Mouse (Mus musculus) R1 (cell line): ENCODE results near the gene Ifitm10.

Source experiments
- DNase-seq: peaks from one replicate; pipeline ENCODE4 v3.0.0-alpha.2; 2018; ENCODE audit warnings: low read depth, low spot score

The Ifitm10 gene

DNA sequence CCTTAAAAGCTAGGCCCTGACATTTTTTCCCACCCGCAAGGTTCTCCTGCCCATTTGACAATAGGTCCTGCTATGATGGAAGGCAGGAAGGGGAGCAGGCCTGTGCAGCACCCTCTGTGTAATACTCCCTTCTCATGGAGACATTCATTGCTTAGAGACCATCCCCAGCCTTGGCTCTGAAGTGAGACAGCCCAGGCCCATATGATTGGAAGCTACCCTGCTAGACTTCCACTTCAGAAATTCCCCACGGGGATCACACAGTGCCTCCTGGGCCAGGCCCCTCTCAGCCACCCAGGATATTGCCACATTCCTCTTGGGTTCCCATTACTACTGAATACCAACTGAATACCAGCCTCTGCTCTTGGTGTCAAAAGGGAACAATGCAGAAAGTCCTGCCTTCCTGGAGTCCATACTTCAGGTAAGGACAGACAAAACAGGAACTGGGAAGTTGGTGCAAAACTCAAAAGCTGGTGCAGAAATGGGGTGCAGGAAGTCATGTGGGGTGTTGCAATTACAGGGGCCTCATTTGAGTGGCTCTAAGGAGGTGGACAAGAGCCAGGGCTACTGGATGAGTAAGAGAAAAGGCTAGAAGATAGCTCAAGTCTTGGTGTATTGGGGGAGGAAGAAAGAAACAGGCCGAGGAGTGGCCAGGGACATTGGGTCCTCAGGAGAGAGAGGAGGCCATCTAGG lies 16.6 kb upstream of the Ifitm10 start:
- no peak for DNase-seq

DNA sequence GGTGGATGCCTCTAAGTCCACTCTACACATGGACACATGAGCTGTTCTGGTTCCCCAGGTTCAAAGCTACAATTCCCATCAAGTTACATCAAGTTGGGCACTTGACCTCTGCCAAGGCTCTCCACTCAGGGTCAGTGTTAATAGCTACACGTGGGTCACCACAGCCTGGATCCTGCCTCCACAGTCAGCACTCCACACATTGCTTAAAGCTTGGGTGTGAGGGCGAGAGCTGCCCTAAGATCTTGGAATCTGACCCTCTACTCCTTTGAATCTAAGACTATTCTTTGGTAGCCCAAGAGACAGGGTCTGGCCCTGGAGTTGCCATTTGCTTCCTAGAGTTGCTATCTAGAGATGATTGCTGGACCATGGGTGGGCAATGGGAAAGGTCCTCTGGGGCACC lies 15.2 kb upstream of the Ifitm10 start:
- DNase-seq, result no peak

DNA sequence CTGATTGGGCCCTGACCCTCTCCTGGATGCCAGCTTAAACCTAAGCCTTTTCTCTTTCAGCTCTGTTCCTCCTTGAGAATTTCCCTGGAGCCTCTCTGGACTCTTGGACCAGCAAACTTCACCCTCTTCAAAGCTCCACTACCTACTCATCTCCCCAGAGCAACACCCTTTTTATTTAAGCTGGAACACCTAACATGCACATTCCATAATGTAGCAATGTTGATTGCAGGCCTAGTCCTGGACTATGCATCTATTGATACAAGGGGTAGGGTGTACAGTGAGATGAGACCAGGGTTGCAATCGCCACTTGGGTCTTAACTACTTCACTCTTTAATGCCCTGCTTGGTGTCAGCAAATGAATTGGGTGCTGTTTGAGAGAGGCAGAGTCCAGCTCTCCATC lies 14.6 kb upstream of the Ifitm10 start:
- no peak for DNase-seq

DNA sequence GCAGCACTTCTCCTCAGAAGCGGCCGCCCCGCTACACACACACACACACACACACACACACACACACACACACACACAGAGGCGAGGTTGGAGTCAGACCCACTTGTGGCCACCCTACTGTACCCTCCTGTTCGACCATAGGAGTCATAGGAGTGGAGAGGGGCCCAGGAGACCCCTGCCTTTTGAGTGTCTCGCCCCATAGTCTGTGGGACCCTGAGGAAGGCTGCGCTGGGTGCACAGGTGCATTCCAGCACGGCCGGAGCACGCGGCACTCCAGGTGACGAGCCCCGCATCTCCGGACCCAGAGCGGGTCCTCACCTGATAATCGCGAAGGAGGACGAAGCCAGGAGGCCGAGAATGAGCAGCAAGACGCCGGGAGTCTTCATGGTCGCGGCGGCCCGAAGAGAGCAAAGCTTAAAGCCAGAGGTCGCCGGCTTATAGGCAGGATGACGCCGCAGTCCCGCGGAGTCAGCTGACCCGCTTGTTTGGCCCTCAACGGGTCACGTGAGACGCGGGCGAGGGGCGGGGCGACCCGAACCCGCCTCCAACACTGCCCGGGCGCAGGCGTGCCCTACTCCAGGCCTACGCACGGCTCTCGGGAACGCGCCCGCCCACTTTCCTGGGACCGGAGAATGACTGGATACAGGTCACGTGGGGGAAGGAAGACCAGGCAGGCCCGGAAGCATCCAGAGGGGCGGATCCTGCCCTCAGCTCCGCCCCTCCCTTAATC lies 14.0 kb upstream of the Ifitm10 start, which contains the start of gene Ctsd:
Ctsd (minus strand) TSS at position 620 of the 730 bp plus-strand sequence.
- DNase-seq, result peak; percentile 98

DNA sequence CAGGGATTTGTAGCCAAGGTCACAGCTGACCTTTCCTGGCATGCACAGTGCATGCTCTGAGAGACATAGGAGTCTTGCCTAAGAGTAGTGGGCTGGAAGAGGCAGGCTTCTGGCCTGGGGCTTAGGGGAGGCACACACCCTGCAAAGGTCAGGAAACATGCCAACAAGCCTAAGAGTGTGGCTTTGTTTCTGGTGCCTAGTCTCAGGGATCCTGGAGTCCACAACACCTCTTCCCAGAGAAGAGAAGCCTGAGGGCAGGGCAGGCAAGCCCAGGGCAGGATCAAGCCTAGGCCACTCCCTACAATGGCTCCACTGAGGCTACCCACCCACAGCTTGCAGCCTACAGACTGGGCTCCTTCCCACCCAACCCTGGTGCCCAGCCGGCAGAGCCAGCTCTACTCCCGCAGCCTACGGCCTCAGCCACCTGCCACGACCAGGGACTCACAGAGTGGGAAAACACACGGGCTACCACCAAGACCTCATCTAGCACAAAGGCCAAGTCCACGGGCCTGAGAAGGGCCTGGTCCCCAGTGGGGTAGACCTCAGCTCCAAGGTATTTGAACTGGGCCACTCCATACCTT lies 13.2 kb upstream of the Ifitm10 start:
- DNase-seq, result peak; percentile 31

DNA sequence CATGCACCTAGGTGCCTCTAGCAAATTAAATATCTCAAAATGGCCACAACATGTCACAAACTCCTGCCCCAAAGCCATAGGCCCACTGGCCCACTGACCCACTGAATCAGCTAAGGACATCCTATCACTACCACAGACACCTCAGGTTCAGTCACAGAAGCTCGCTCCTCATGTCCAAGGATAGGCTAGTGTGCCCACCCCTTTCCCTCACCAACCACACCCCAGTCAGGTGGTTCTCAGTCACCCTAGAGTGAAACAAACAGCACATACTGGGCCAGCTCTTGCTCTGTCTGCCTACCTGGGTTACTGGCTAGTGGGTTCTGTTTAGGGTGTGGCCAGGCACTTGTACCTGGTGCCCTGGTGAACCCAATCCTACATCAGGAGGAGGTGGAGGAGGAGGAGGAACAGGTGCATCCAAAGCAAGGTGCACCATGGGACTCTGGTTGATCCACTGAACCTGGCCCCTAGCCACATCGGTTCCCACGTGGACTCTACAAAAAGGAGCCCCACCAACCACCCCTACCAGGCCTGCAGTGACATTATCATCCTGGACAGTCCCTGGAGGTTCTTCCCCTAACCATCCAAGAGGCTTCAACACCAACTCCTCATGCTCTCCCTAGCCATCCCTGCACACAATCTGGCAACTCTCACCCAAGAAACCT lies 12.3 kb upstream of the Ifitm10 start:
- DNase-seq, result no peak

DNA sequence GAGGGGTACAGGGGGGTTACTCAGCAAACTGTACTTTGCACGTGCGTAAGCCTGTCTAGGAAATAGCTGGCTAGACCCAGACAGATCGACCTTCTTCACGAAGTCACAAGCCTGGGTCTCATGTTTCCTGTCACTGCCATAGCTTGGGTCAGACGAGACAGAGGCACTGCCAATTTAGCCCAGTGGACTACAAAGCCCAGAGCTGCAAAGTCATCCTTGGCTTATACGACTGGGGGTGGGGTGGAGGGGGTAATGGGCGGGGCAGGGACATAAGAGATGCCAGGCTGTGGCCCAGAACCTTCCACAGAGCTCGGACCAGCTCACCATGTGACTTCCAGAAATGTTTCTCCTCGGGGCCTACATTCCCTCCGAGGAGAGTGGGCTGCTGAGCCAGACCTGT lies 10.8 kb upstream of the Ifitm10 start:
- no peak for DNase-seq

DNA sequence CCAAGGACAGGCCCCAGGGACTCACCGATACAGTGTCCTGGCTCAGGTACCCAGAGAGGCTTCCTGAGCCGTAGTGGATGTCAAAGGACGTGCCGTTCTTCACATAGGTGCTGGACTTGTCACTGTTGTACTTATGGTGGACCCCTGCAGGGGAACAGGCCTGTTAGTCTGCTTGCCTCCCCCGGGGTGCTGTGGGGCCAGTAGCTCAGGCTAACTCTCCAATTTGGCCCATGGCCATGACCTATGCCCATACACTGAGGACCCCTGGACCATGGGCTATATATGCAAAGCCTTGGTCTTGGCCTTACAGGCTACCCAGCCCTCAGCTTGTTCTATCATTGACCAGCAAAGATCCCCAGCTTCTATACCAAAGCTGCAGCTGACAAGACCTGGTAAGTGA lies 9.0 kb upstream of the Ifitm10 start, which contains the start of gene Gm49369:
Gm49369 (minus strand) TSS at position 101 of the 400 bp plus-strand sequence.
- no peak for DNase-seq

DNA sequence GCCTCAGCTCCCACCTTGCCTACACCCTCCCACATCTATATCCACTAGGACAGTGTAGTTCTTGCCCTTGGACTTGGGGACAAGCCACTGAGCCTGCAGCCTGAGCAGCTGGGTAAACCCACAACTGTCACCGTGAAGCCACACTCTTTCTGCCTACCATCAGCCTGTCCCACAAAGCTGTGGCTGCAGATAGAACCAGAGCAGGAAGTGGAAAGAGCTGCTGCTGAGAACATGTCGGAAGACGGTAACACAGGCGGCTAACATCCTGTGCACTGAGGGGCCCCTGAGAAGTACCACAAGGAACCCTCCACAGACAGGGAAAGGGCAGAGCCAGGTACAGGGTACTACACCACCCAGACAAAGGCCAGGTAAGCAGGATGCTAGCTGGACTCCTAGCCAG lies 7.6 kb upstream of the Ifitm10 start:
- DNase-seq, result no peak

DNA sequence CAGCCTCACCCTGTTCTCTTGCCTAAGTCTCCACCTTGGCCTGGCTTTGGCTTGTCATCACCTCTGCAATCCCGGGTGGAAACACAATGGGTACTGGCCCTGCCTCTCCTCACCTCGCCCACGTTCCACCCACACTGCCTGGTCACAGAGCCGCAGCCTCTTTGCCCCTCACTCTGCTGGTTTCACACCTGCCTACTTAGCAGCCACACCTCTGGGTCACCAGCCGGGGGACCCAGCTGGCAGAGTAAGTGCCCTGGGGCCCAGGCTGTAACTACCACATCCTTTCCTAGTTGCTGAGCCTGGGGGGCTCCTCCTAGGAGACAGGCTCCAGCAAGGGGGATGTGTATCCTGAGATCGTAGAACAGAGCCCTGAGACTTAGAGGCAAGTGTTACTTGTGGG lies 5.6 kb upstream of the Ifitm10 start:
- DNase-seq, result no peak

DNA sequence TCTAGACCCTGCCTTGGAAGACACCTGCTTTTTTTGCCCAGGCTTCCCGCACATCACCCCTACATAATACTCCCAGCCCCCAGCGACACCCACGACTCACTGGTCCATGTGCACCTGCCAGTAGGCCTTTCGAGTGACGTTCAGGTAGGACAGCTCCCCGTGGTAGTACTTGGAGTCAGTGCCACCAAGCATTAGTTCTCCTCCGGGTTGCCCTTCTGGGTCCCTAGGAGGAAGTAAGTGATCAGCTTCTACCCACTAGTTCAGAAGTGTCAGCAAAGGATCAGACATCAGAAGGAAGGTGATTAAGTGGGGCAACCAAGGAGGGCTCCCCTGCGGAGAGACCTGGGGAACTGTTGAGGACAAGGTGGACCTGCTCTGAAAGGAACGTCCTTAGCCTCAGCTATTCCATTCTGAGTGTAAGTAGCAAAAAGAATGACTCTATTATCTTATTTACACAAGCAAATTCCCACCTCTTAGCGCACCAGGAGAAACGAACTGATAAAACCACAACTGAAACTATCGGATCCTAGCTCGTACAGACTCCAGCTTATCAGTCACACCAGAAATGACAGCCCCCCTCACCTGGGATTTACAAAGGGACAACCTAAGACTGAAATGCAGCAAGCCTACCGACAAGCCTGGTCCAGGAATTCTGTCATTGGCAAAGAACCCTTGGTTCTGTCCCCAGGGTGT lies 3.8 kb upstream of the Ifitm10 start:
- DNase-seq, result no peak

DNA sequence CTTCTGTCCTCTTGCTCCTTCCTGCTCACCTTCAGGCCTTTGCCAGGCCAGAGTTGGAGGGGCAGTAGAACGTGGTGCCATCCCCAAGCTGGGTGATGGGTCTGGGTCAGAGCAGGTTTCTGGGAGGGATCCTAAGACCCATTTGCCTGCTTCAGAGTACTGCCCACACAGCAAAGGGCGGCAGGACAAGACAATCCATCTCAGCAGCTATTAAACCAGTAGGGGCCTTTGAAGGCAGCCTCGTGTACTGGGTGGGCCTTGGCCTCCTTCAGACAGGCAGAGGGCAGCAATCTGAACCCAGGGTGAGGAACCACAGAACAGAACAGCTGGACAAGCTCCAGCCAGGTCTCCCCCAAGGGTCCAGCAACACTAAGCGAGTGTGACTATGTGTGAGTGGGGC lies 2.5 kb upstream of the Ifitm10 start:
- no peak for DNase-seq

DNA sequence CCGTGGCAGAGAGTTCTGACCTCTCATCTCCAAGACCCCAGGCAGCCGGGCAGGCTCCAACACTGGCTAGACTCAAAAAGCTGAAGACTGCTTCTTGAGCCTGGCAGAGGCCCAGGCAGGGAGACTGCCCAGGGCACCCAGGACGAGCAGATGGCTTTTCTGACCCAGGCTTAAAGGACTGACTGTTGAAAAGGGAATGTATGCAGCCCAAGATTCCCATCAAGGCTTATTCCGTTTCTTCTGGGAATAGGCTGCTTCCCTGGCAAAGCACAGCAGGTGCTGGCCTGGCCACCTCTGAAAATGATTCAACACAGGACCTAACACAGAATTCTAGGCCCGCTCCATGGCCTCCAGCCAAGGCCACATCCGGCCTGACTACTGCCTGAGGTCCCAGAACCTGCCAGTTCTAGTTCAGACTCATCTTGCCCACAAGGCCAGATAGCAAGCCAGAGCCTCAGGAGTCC lies 1.7 kb upstream of the Ifitm10 start:
- DNase-seq, result no peak

DNA sequence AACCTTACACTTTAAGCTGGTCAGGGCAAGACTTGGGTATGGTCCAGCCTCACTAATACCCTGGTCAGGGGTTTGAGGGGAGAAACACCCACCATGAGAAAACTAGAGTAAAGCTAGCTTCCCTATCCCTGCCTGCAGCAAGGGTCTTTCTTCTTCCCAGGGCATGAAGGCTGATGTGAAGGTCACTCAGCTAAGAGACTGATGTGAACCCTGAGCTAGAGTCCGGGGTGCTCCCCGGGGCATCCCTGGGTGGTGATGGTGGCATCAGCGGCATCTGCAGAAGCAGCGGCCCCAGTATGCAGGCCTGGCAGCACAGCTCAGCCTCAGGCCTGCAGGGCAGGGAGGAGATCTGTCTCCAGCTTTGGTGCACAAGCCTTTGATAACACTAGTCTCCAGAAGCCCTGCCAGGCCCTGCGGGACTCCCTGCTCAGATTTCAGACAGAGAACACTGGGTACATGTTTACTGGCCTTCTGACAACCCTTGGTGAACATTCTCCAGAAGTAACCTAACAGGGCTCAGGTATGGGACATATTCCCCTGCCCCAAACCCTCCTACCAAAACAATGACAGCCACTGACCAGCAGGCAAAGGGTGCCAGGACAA lies 961 bp upstream of the Ifitm10 start:
- no peak for DNase-seq

DNA sequence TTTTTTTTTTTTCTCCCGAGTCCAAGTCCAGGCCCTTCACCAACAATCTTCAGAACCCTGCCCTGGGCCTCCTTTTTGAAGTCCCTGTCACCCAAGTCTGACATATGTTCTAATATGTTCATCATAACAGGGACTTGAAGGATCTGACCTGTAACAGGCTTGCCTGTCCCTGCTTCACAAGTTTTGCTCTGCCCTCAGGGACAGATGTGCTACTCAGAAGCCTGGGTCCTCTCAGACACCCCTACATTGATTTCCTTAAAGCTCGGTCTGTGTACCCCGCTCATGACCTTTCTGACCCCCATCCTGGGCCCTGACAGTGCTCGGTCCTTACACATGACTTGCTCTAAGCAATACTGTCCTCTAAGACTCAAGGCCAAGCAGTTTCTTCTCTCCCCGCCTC lies 514 bp downstream of the Ifitm10 start:
- no peak for DNase-seq

DNA sequence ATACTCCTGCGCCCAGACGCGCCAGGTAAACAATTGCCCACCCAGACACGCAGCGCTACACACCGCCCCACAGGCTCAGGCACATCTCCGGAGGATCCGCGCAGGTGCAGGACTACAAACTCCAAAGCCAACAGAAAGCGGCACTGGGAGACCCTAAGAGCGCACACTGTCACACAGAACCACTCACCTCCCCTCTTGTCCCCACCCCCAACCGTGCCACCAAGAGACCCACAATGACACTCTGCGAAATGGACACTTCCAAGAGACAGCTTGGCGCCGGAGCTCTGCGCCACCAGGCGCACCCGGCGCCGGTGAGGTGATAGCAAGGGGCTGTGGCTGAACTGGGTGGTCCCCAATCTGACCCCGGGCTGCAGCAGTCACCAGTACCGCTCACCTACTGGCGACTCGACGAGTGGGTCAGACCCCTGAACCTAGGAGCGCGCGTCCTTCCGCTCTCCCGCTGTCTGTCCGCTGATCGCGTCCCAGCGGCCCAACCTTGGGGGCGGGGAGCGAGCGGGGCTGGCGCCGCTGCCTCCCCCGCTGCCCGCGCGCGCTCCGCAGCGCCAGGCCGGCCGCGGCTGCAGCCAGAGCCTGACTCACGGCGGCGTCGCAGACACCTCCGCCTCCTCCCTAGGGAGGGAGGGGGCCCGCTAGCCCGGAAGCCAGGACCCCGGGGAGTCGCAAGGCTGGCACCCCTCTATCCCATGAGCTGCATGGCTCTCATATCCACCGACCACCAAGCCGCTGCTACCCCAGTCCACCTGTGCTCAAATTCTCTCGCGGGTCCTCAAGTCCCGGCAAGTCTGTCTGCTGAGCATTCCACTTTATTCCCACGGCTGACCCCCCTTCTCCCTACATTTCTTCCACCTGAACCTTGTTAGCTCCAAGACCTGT lies 1.5 kb downstream of the Ifitm10 start:
- DNase-seq, result peak; percentile 46

DNA sequence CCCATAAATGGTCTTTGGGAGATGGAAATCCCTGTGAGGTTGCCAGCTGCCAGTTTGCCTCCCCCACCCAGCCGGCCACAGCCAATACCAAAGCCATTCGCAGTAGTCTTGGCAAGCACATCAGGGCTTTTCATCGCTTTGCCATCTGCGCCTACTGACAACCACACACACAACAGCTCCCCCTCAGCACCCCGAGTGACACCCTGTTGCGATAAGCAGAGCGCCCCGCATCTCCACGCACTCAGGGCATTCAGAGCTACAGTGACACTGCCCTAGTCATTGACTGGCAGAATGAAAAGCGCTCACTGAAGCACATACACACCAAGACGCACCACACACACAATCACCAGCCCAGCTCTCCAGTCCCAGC lies 2.2 kb downstream of the Ifitm10 start:
- no peak for DNase-seq

DNA sequence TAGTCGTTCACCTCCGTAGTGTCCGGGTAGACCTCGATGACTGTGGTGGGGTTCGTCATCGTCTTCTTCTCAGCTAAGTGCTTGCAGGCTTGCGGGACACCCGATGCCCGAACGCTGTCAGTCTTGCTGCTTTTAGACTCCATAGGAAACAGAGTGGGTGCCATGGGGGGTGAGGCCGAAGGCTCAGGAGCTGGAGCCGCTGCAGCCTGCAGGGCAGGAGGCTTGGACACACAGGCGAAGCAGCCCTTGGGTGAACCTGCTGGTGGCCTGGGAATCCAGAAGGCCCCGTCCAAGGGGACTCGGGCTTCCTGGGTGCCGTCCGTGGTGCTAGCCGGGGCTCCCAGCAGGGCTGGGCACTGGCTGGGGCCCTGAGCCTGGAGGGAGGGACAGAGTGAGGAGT lies 2.6 kb downstream of the Ifitm10 start:
- DNase-seq, result no peak

DNA sequence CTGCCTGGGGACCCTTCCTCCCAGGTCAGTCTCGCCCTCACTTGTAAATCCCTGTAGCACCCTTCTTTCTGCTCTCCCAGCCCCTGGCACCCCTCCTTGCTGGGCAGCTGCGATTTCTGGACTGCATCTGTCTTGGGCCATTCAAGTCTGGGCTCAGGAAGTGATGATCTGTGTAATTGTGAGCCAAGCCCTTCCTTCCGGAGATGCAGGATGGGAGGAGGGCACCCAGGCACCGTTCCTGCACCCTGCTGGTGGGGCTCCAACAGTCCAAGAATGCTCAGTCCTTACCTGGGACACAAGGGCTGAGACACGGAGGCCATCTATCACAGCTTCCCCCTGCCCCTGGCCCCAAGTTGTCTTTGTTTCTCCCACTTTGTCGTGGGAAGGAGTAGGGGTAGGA lies 3.7 kb downstream of the Ifitm10 start:
- DNase-seq, result no peak

DNA sequence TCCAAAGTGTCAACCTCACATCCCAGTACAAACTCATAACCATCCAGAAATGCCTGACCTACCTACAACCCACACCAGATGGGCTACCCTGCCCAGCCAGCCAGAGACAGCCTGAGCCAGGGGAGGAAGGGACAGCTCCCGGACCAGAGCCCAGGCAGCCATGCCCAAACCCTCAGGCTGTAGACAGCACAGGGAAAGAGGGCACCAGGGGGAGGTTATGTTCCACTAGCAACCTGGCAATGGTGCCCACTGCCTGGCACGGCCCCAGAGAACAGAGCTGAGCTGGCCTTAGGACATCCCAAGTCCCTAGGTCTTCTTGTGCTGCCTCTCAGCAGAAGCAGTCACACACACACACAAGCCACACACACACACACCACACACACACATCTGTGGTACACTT lies 4.7 kb downstream of the Ifitm10 start:
- no peak for DNase-seq
